Mouse (Mus musculus) midbrain, postnatal 0 days (tissue): Measurements from ENCODE around the gene Hmgb1. TPM values are rescaled to one million over a fixed set of nuclear protein-coding genes. Genes with fewer than 3 reads are reported as not detected.

Source experiments
- ATAC-seq: fragments of 200-750 bp; cut with Nextera tagmentation; 2 replicates; pipeline ENCODE4 v1.8.0; 2017; ENCODE audit warnings: moderate number of reproducible peaks, mild to moderate bottlenecking, moderate TSS enrichment, moderate library complexity; ENCODE audit not compliant: low FRiP score
- DNase-seq: peaks from one replicate; pipeline ENCODE4 v3.0.0-alpha.2; 2015; ENCODE audit warnings: low spot score
- H3K27ac ChIP-seq: fragments of 300-500 bp; sonication (generic); 2 replicates; pipeline ENCODE4 v1.5.1; 2014; ENCODE audit warnings: low read depth, mild to moderate bottlenecking, low read length, mixed read lengths
- H3K27me3 ChIP-seq: fragments of 300-500 bp; sonication (generic); 2 replicates; pipeline ENCODE4 v1.6.1; 2014; ENCODE audit warnings: low read length, control low read depth, mixed read lengths; ENCODE audit not compliant: insufficient read depth
- H3K36me3 ChIP-seq: fragments of 300-500 bp; sonication (generic); 2 replicates; pipeline ENCODE4 v1.6.1; 2014; ENCODE audit warnings: low read length, control low read depth, mixed read lengths; ENCODE audit not compliant: insufficient read depth
- H3K4me1 ChIP-seq: fragments of 300-500 bp; sonication (generic); 2 replicates; pipeline ENCODE4 v1.6.1; 2014; ENCODE audit warnings: mild to moderate bottlenecking, control low read depth, antibody characterized with exemption, low read length, mixed read lengths; ENCODE audit not compliant: insufficient read depth
- H3K4me2 ChIP-seq: fragments of 300-500 bp; sonication (generic); 2 replicates; pipeline ENCODE4 v1.6.1; 2014; ENCODE audit warnings: low read depth, mild to moderate bottlenecking, low read length, mixed read lengths; ENCODE audit not compliant: poor library complexity, severe bottlenecking
- H3K4me3 ChIP-seq: fragments of 300-500 bp; sonication (generic); 2 replicates; pipeline ENCODE4 v1.5.1; 2014; ENCODE audit warnings: low read depth, mild to moderate bottlenecking, low read length, moderate library complexity
- H3K9ac ChIP-seq: fragments of 300-500 bp; sonication (generic); replicated peaks from 2 replicates; pipeline ENCODE4 v1.6.1; 2014; ENCODE audit warnings: mild to moderate bottlenecking, low read length, moderate library complexity, mixed read lengths; ENCODE audit not compliant: poor library complexity, severe bottlenecking
- H3K9me3 ChIP-seq: fragments of 300-500 bp; sonication (generic); 2 replicates; pipeline ENCODE4 v1.6.1; 2016; ENCODE audit warnings: low read length, control low read depth
- CTCF ChIP-seq: IDR thresholded peaks from 2 replicates; pipeline ENCODE4 v1.5.1; 2016; ENCODE audit warnings: antibody characterized with exemption, mild to moderate bottlenecking
- WGBS: fragments of 180-500 bp; shearing (Covaris S2); extraction: QIAGEN DNeasy Blood & Tissue Kit; methylation state at CpG from one replicate; pipeline ENCODE4 v1.1.7; 2014; 5-methylcytosine and 5-hydroxymethylcytosine counted together
- polyA plus RNA-seq: library from polyadenylated mRNA; unstranded; fragments of >200 nt; fragmentation: Nextera tagmentation; extraction: Ambion mirVana; gene quantifications from 2 replicates; pipeline ENCODE4 v1.2.1, GENCODE M21; 2015
- total RNA-seq: library from RNA; depleted of rRNA; stranded (reverse); fragments of >200 nt; gene quantifications from 2 replicates; pipeline ENCODE4 v1.2.3, GENCODE M21; 2014

The Hmgb1 gene
- total and polyA plus RNA-seq, 2 experiments from 2014 or later = 171 to 756 TPM

DNA sequence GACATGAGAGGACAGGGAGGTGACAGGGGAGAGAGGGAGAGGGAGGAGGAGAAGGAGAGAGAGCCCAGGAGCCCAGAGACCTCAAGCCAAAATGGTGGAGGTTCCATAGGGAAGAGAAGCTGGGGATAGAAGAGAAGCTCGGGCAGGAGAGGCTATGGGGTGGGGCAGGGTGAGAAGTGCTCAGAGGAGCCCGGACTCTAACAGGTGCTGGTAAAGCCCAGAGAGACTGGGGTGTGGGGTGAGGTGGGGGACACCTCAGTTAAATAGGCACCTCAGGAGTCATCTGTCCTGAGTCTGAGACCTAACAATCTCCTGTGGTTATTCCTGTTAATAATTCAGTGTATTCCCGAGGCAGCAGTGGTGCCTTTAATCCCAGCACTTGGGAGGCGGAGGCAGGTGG is 91.8 kb downstream of the Hmgb1 start:
- whole genome bisulfite sequencing = 76% methylated on average over 4 of the region's 4 CpGs
- DNase-seq = no peak
- no peak for ATAC-seq
- Histone ChIP-seq H3K27ac (no peak overlapping the region), H3K9me3 (no peaks in the 10 kb centered on the region), H3K4me1 (no peaks in the 10 kb centered on the region), H3K4me2 (no peak overlapping the region), H3K27me3 (no peaks in the 10 kb centered on the region), H3K36me3 (no peaks in the 10 kb centered on the region), H3K9ac (no peak overlapping the region), H3K4me3 (no peak overlapping the region)
- no peak for TF ChIP-seq CTCF

DNA sequence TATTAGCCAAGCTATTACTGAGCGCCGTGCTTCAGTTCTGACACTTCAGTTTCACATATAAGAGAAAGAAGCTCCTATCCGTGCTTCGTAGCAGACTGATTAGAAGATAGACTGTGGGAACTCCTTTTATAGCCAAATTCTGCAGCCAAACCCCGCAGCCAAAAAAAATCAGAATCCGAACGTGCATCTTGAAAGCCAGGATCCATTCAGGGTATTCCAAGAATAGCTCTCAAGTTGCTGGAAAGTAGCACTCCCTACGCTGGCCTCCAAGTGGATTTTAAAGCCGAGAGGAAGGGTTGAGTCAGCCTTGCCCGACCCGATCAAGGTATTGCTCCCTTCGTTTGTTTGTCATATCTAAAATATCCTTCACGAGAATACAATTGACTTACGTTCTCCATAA is 93.0 kb downstream of the Hmgb1 start:
- no peak overlapping the region for H3K27ac ChIP-seq
- H3K4me1 ChIP-seq = no peaks in the 10 kb centered on the region
- H3K4me2 ChIP-seq = no peak overlapping the region
- H3K36me3 ChIP-seq = no peaks in the 10 kb centered on the region
- no peak overlapping the region for H3K4me3 ChIP-seq
- no peaks in the 10 kb centered on the region for H3K27me3 ChIP-seq
- no peak overlapping the region for H3K9ac ChIP-seq
- DNase-seq = no peak
- H3K9me3 ChIP-seq = no peaks in the 10 kb centered on the region
- 91% methylated on average over 14 of the region's 14 CpGs for WGBS
- no peak for ATAC-seq
- TF ChIP-seq CTCF = no peak

DNA sequence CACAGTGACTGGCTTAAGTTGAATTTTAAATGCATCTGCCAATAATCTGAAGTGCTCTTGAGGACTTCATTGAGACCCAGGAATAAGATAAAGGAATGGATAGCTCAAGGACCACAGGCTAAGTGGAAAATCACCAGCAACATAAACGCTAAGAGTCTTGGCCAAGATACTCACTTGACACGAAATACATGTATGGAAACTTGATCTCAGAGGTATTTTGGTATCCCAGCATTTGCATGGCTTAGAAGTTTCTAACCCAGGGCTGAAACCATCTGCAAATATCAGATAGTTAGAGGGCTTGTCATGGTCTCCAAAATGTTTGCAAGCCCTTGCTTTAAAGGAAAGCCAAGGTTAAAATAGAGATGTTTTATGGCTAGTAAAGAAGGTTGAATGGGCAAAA is 94.4 kb downstream of the Hmgb1 start:
- no peak for TF ChIP-seq CTCF
- ATAC-seq = no peak
- DNase-seq = no peak
- no peaks in the 10 kb centered on the region for H3K9me3 ChIP-seq
- no peaks in the 10 kb centered on the region for H3K27me3 ChIP-seq
- H3K36me3 ChIP-seq = no peaks in the 10 kb centered on the region
- no peak overlapping the region for H3K4me2 ChIP-seq
- WGBS = 80% methylated on average over 2 of the region's 2 CpGs
- H3K4me3 ChIP-seq = no peak overlapping the region
- H3K27ac ChIP-seq = no peak overlapping the region
- H3K9ac ChIP-seq = no peak overlapping the region
- no peaks in the 10 kb centered on the region for H3K4me1 ChIP-seq

DNA sequence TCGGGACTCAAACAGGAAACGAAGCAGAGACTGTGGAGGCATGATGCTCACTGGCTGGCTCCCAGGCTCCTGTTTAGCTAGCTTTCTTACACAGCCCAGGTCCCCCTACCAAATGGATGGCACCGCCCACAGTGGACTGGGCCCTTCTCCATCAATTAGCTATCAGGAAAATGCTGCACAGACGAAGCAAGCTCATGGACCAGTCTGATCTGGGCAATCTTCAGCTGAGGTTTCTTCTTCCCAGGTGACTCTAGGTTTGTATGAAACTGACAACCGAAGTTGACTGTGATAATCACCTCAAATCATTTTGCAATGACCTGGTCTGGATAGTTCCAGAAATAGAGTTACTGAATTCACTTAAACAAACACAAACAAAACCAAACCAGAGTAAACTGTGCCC is 94.8 kb downstream of the Hmgb1 start:
- Histone ChIP-seq H3K27me3 (no peaks in the 10 kb centered on the region), H3K4me3 (no peak overlapping the region), H3K27ac (no peak overlapping the region), H3K9me3 (no peaks in the 10 kb centered on the region), H3K9ac (no peak overlapping the region), H3K36me3 (no peaks in the 10 kb centered on the region), H3K4me2 (no peak overlapping the region), H3K4me1 (no peaks in the 10 kb centered on the region)
- ATAC-seq (no peak), DNase-seq (no peak)
- whole genome bisulfite sequencing = 91% methylated on average over 5 of the region's 5 CpGs
- TF ChIP-seq CTCF = no peak

DNA sequence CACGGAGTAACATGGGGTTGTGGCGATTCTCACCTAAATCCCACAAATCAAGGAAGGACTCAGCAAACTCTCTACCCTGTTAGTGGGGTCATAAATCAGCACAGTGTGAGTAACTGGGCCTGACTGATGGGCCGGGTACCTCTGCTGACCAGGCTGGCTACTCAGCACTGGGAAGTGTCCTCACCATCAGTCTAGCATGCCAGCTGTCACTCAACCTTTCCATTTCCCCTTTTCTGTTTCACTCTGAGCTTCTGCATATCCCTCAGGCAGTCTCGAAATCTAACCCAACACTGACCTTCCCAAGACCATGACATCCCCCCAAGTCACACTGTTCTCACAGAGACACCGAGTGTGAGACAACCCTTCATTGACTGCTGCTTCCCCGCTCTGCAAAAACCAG is 95.4 kb downstream of the Hmgb1 start:
- H3K4me3 ChIP-seq = no peak overlapping the region
- H3K4me1 ChIP-seq = no peaks in the 10 kb centered on the region
- no peak for ATAC-seq
- no peak for TF ChIP-seq CTCF
- no peaks in the 10 kb centered on the region for H3K27me3 ChIP-seq
- no peak for DNase-seq
- H3K4me2 ChIP-seq = no peak overlapping the region
- H3K36me3 ChIP-seq = no peaks in the 10 kb centered on the region
- no peak overlapping the region for H3K27ac ChIP-seq
- WGBS = 83% methylated on average over 6 of the region's 6 CpGs
- H3K9me3 ChIP-seq = no peaks in the 10 kb centered on the region
- H3K9ac ChIP-seq = no peak overlapping the region

DNA sequence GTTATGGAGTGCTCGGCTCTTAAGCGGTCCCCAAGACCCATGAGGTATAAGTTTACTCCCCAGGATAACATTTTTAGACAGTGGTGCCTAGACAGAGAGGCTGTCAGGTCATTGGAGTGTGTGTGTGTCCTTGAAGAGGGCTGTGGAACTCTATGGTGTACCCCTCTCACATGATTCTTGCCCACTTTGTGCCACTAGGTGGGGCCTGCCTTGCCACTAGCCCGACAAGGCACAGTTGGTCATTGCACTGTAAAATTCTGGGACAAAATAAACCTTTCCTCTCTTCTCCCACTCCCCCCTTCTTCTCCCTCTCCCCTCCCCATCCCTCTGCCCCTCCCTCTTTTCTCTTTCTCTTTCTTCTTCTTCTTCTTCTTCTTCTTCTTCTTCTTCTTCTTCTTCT is 96.1 kb downstream of the Hmgb1 start:
- no peak overlapping the region for H3K4me2 ChIP-seq
- no peak overlapping the region for H3K27ac ChIP-seq
- TF ChIP-seq CTCF = peak; percentile 24; the same call in 1 of the 2 replicates
- H3K9ac ChIP-seq = no peak overlapping the region
- no peak for ATAC-seq
- no peaks in the 10 kb centered on the region for H3K27me3 ChIP-seq
- no peak for DNase-seq
- WGBS = 81% methylated on average over 3 of the region's 3 CpGs
- H3K9me3 ChIP-seq = no peaks in the 10 kb centered on the region
- no peaks in the 10 kb centered on the region for H3K4me1 ChIP-seq
- no peaks in the 10 kb centered on the region for H3K36me3 ChIP-seq
- H3K4me3 ChIP-seq = no peak overlapping the region
